Mouse (Mus musculus): Measurements from ENCODE around the gene Cabp4.
"Not testable (repeated sequence)": the region's sequence is repeated elsewhere in the genome, so short reads cannot be mapped to it uniquely, and the experiment has no call there.

The Cabp4 gene

DNA sequence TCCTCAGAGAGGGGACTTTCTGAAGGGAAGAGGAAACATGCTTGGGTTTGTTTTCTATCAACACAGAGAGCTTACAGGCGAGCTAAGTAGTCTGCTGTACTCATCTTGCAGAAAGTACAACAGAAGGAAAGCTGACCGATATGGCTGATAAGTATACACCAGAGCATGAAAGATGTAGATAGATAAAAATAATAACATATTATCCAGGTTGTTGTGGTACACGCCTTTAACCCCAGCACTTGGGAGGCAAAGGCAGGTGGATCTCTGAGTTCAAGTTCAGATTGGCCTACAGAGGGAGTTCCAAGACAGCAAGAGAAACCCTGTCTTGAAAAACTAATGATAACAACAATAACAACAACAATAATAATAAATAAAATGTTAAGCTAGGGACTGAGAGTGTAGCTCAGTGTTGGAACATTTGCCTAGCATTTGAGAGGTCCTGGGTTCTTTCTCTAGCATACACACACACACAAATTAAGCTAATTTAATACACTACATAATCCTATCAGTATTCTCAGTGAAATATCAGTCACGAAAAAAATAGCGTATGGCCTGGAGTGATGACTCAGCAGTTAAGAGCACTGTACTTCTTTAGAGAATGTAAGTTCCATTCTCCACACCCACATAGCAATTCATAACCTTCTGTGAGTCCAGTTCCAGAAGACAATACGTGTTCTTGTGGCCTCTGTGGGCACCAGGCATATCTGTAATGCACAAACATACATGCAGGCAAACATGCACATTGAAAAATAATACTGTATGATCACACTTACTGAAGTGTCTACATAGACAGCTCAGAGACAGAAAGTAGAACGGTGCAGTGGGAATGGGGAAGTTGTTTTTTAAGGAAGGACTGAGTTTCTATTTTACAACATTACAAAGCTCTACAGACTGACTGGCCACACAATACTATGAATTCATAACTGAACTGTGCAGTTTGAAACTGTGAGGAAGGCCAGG, 21.1 kb downstream of the Cabp4 start:
- DNase-seq = no peak

DNA sequence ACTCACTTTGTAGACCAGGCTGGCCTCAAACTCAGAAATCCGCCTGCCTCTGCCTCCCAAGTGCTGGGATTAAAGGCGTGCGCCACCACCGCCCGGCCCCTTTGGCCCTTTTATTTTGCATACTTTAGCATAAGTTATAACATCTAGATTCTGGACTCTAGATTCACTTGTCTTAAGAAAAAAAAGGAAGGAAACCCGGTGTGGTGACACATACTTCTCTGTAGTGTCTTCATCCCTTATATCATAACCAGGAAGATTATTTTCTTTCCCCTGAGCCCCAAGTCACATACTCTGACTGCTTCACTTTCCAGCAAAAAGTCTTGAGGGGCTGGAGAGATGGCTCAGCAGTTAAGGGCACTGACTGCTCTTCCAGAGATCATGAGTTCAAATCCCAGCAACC, 21.9 kb downstream of the Cabp4 start:
- DNase-seq = not testable (repeated sequence)

- peak; percentile 98 to 99 for DNase-seq
These were observed 22.6 kb downstream of the Cabp4 start for GRCm38 (mm10) chr19:4121097-4121805.

DNA sequence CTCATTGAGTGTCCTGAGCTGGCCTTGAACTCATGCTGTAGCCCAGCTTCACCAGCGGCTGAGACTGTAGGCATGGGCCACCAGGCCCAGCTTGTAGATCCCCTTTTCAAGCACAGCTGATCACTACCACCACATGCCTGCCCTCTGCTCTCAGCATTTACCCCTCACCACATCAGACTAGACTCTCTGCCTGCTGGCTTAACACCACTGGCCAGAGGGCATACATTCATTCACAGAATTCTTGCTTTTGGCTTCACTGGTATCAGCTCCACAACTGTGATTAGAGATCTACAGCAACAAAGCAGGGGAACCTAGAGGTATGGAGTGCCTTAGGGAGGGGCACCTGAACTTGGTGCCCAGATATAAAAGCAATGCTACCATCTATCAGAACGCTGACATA, 23.3 kb downstream of the Cabp4 start:
- no peak for DNase-seq

DNA sequence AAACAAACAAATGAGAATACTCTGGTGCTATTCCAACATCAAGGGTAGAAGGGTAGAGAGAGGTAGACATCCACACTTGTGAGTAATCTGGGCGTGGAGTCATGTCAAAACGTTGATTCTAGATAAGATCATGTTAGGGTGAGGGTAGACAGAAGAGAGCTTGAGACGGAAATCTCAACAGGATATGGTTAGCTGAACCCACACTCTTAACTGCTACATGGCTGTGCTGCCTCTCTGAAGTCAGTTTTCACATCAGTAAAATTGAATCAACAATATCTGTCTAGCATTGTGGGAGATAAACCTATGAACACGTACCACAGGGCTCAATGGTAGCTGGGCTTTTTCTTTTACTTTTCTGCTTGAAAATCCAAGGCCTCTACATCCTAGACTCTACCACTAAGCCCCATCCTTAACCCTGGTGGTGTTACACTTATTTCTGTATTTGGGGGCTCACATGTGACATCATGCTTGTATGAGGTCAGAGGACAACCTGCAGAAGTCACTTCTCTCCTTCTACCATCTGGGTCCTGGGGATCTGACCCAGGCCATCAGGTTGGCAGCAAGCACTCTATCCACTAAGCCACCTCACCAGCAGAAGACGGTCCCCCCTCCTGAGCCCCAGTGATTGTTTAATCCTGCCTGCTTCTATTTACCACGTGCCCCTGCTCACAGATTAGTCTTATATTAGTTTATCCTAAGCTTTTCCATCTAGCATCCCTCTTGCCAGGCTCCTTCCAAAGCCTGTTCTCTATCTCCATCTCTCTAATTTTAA, 23.9 kb downstream of the Cabp4 start:
- DNase-seq = no peak

GRCm38 (mm10) chr19:4118350-4118749, 25.5 kb downstream of the Cabp4 start:
- DNase-seq = no peak

DNA sequence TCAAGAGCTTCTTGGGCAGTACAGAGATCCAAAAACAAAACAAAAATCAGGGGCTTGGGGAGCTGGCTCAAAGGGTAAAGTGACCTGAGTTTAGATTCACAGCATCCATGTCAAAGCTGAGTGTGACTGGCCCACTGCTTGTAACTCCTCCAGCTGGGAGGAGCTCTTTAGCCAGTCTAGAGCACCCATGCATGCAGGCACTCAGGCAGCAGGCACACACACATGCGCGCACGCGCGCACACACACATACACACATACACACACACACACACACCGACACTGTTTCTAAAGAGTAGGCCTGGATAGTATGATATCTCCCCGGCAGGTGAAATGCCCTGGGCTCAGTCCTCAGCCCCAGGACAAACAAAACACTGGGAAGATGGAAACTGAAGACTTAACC, 26.8 kb downstream of the Cabp4 start:
- no peak for DNase-seq

DNA sequence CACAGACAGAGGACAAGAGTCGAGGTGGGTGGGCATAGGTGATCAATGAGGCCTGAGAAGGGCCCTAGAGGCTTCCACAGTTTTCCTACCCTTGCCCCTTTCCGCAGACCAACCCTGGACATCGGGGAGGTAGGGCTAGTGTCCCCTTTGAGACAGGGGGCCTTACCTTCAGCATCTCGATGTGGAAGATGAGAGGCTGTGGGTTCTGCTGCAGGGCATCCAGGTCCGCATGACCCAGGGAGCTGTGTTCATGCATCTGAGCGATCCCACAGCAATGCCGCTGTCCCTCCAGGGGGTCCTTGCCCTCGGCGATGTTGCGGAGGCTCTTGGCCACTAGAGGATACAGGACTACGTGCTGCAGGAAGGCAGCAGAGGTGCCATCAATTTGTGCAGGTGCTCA, 28.0 kb downstream of the Cabp4 start:
- DNase-seq = no peak

DNA sequence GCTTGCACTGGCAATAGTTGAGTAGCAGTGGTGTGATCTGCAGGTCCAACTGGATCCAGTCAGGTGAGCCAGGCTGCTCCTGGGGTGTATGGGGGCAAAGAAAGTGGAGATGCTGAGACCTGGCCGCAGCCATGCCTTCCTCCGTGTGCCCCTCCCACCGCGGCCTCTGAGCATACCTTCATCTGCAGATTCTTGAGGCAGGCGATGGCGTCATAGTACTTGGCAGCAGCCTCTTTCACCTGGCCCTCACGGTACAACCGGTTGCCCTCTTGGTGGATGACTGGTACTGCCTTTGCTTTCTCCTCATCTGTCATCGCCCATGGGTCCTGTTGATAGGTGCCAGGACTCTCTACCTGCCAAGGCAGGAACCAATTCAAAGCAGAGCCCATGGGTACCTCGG, 28.7 kb downstream of the Cabp4 start:
- no peak for DNase-seq

- DNase-seq = no peak
These were observed 29.3 kb downstream of the Cabp4 start for GRCm38 (mm10) chr19:4114551-4114950.

GRCm38 (mm10) chr19:4113806-4114230, 30.0 kb downstream of the Cabp4 start:
- DNase-seq = peak; percentile 38 to 45

- DNase-seq = peak; percentile 83 to 86
These were observed 30.5 kb downstream of the Cabp4 start for GRCm38 (mm10) chr19:4113186-4113805.

- DNase-seq = peak in 1 of 2 experiments; percentile 36
These were observed 31.5 kb downstream of the Cabp4 start for GRCm38 (mm10) chr19:4112063-4112960.

- DNase-seq = no peak
These were observed 35.3 kb downstream of the Cabp4 start for GRCm38 (mm10) chr19:4108535-4108934.

DNA sequence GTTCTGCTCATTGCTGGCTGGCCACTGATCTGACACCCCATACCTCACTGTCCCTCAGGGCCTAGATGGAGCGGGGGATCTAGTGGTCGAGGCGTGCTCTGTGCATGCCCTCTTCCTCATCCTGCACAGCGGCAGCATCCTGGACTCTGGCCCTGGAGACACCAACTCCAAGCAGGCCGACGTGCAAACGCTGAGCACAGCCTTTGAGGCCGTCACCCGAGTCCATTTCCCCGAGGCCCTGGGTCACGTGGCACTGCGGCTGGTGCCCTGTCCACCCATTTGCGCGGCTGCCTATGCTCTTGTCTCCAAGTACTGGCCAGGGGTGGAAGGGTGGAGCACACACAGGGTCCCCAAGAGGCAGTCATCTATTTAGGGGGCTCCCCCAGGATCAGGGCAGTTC, 37.2 kb downstream of the Cabp4 start:
- DNase-seq = no peak

DNA sequence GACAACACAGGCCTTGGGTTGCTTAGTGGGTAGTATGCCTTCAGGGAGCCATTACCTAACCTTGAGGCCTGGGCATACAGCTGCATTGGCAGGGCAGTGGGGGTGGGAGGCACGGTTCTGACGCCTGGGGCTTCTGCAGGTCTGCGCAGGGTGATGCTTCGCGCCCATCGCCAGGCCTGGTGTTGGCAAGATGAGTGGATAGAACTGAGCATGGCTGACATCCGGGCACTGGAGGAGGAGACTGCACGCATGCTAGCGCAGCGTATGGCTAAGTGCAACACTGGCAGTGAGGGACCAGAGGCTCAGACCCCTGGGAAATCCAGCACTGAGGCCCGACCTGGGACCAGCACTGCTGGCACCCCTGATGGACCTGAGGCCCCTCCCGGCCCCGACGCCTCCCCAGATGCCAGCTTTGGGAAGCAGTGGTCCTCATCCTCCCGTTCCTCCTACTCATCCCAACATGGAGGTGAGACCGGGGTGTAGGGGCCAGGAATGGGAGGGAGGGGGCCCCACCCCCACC, 39.1 kb downstream of the Cabp4 start:
- DNase-seq = no peak

DNA sequence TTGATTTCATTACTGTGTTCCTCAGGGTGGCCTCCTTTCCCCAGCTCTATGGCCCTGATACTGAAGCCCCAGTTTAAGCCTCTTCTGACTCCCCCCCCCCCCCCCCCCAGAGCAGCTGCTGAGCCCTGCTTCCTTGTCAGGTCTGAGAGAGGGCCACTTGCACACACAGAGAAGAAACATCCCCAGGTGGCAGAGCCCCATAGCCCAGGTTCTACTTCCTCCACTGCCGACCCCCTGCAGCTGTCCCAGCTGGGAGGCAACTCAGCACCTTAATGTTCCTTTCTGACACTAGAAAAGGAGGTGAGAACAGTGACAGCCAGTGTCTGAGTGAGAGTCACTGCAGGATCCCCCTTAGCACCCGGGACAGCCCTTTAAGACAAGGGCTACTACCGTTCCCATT, 40.0 kb downstream of the Cabp4 start:
- no peak for DNase-seq

- no peak for DNase-seq
These were observed 40.5 kb downstream of the Cabp4 start for GRCm38 (mm10) chr19:4103294-4103693.

DNA sequence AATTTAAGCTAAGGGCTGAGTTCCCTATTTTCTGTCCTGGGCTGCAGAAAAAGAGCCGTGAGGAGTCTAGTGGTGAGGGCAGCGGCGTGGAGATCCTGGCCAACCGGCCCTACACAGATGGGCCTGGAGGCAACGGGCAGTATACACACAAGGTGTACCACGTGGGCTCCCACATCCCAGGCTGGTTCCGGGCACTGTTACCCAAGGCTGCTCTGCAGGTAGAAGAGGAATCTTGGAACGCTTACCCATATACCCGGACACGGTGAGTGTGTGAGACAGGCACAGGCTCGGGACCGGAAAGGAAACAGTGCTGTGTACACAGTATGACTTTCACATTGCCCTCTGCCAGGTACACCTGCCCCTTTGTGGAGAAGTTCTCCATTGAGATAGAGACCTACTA, 41.2 kb downstream of the Cabp4 start:
- no peak for DNase-seq

GRCm38 (mm10) chr19:4102049-4102448, 41.8 kb downstream of the Cabp4 start:
- DNase-seq = no peak

DNA sequence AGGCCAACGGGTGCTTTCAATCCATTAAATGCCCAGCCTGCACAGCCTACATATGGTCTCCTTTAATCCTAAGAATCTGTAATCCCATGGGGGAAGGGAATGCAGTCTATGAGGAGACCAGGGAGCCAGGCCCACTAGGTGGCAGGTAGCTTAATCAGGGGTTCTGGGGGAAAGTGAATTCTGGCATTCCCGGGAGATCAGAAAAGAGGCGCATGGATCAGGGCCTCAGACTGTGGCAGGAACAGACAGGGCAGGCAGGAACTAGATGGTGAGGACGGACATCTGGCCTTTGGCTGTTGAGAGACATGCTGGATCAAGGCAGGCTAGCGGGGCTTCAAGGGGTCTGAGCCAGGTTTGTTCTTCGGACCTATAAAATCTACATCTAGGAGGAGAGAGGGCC, 42.4 kb downstream of the Cabp4 start:
- no peak for DNase-seq
